Mouse (Mus musculus): Measurements from ENCODE around the gene Dhrs13.

DNA sequence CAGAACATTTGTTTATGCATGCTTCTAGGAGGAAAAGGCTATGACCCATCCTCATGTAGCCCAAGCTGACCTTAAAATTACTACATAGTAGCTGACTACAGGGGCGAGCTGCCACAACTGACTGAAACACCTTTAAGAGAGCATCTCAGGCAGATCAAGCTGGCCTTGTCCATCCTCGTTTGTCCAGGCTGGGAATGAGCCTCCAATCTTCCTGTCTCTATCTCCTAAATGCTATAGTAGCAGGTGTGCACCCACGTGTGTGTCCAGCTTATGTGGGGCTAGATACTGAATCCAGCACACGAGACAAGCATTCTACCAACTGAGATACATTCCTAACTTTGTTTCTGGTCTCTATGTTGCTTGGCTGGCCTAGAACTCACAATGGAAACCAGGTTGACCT is 42.6 kb downstream of the Dhrs13 start:
- TF ChIP-seq POLR2A (IDR thresholded peaks at IDR 0.05; ENCODE audit: low read depth, low read length) (no peak), CTCF (IDR thresholded peaks at IDR 0.05; ENCODE audit: extremely low read depth, insufficient read depth, insufficient read length, insufficient replicate concordance) (no peak)
